Mouse (Mus musculus) monocyte, adult 5-6 weeks (primary cell): ENCODE data around the gene Olfr1532-ps1. TPM values are rescaled to one million over a fixed set of nuclear protein-coding genes. Genes with fewer than 3 reads are reported as not detected.
"Not testable (repeated sequence)": the region's sequence is repeated elsewhere in the genome, so short reads cannot be mapped to it uniquely, and the experiment has no call there.

Experiments
- ATAC-seq: fragments of 153-309, 156-312 bp; replicated peaks from 2 replicates; pipeline ENCODE4 v1.8.0; 2017; ENCODE audit warnings: mild to moderate bottlenecking; ENCODE audit not compliant: low TSS enrichment, insufficient number of reproducible peaks, severe bottlenecking, poor library complexity, low FRiP score
- total RNA-seq: library from RNA; stranded (forward); fragments of 200-1000, 200-491, 200-594 nt; gene quantifications from 3 replicates; pipeline ENCODE4 v1.2.3, GENCODE M21; 2017

Gene Olfr1532-ps1
- total RNA-seq = not detected in 3 replicates

DNA sequence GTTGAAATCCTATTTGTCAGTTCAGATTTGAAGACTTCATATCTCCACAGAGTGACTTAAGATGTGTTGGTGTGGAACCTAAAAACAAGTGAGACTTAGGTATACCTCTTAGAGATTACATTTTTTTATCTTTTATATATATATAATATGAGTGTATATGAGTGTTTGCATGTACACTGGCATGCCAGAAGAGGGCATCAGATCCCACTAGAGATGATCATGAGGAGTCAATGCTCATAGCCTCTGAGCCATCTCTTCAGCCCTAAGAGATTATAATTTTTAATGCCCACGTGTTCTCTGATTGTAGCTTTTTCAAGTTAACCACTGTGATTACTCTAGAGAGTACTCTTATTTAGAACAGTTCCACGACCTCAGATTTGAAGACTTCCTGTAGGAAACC is at the start of gene Olfr1532-ps1:
TSS of gene Olfr1532-ps1 (plus strand) at position 326 of the 400 bp plus-strand sequence.
- no peak for ATAC-seq

DNA sequence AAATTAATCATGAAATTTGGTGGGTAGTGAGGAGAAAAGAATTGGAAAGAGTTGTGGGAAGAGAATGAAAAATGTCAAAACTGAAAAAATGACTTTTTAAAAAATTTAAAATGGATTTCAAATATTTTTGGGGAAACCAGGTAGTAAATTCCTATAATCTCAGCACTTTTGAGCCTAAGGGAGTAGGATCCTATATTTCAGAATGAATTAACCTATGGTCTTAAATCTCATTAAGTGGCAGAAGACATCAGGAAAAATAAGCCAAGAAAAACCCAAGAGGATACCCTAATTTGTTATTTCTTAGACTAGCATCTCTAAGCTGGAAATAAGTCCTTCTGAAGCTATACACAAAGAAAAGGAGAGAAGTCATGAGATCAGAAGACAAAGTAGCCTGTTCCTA is 44.9 kb upstream of the Olfr1532-ps1 start, which contains the start of gene Olfr704:
TSS of gene Olfr704 (plus strand) at position 301 of the 400 bp plus-strand sequence.
- no peak for ATAC-seq

DNA sequence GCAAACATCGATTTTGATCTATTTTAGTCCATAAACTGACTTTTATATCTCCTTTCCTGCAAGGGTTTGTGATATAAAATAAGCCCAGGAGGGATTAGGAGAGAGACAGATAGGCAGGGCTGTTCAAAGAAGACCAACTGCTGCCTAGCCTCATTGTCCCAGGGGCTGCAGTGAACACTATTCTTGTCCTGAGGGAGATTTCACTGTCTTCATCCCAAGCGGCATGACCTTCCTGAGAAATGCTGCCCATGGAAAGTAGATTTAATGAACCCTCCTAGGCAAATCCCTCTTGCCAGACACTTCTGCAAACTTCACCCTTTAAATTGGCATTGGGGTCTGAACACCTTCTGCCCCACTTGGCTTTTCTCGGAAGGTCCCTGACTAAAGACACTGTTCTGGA is 31.0 kb upstream of the Olfr1532-ps1 start, which contains the start of gene Olfr705:
TSS of gene Olfr705 (minus strand) at position 101 of the 400 bp plus-strand sequence.
- no peak for ATAC-seq

DNA sequence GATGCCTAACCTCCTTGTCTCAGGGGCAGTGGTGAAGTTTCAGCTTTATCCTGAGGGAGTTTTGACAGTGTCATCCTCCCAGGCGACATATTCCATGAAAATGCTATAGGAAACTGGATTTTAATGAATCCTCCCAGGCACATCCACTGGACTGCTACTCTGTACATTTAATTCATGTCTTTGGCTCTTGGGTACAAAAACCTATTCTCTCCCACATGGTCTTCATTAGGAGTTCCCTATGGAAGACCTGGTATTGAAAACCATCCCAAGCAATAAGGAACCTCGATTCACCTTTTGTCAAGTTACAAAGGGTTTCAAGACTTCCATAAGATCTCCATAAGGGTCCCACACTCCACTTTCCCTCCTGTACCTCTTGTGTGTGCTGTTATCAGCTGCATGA is 19.7 kb upstream of the Olfr1532-ps1 start, which contains the start of gene Olfr706:
TSS of gene Olfr706 (minus strand) at position 101 of the 400 bp plus-strand sequence.
- ATAC-seq = no peak

DNA sequence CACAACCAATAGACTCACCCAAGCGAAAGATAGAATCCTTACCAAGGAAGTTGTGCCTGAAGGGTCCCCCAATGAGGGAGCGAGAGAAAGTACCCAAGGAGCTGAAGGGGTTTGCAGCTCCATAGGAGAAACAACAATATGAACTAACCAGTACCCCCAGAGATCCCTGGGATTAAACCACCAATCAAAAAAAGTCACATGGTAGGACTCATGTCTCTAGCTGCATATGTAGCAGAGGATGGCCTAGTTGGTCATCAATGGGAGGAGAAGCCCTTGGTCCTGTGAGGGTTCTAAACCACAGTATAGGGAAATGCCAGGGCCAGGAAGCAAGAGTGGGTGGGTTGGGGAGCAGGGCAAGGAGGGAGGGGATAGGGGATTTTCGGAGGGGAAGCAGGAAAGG is 6.7 kb upstream of the Olfr1532-ps1 start, which contains the start of gene Olfr707:
TSS of gene Olfr707 (minus strand) at position 101 of the 400 bp plus-strand sequence.
- not testable (repeated sequence) for ATAC-seq

DNA sequence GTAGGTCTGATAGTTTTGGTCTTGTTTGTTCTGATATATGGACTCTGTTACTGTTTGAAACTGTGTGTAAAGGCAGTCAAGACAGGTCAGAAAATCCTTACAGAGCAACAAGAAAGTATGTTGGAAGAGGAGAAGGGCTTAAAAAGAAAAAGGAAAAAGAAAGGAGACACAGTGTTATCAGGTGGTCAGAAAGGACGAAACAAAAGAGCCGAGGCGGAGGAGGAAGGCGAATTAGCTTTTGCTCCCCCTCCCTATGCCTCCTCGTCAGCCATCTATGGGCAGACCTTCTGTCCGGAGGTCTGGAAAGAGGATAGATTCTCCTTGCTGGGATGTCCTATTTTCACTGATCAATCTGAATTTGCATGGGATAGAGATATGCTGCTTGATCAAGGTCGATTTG is 13.2 kb downstream of the Olfr1532-ps1 start:
- not testable (repeated sequence) for ATAC-seq

DNA sequence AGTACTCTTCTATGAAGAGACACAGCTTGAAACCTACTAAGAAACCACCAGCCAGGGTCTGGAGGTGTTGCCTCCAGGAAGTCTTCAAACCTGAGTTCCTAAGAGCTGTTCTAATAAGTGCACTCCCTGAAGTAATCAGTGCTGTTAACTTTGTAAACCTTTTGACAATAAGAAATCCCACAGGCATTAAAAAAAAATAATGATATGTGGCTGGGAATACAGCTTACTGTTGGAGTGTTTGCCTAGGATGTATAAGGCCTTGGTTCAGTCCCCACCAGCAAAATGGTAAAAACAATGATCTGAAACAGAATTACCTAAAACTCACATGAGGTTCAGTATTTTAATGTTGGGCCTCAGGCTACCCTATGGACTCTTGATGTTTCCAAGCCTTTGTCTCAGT is 24.3 kb downstream of the Olfr1532-ps1 start, which contains the start of gene Olfr709-ps1:
TSS of gene Olfr709-ps1 (minus strand) at position 101 of the 400 bp plus-strand sequence.
- no peak for ATAC-seq

DNA sequence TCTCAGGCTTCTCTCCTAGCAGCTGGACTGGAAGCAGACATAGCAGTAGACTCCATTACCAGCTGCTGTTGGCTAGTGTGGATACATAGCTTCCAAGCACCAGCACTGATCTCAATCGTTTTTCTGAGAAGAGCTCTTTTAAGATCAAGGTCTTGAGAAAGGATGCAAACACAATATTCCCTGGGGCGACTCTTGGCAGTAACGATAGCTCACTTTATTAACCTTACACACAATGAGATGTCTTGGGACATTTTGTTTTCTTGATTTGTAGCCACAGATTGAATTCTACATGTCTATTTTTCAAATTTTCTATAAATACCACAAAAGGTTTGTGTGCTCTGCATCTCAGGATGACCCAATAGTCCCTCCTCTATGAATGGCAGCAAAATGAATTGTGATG is 40.4 kb downstream of the Olfr1532-ps1 start, which contains the start of gene Olfr710:
TSS of gene Olfr710 (minus strand) at position 101 of the 400 bp plus-strand sequence.
- ATAC-seq = no peak

DNA sequence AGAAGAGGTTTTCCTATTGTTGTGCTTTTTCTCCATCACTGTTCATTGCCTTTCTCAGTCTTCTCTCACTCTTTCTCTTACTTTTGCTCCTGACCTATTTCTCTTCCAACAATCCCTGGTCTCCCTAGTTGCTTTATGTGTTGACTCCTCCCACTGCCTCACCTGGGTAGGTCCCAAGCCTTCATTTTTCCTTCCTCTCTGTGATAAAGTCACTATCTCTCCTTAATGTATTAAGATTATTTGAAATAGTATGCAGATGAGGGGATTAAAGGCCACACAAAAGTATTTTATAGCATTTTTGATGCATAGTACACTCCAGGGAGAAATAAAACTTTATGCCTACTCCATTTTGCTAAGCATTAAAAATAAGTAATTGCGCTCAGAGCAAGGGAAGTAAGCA is 56.0 kb downstream of the Olfr1532-ps1 start, which contains the start of gene Olfr6:
TSS of gene Olfr6 (minus strand) at position 101 of the 400 bp plus-strand sequence.
- no peak for ATAC-seq

Other genes starting within 250 kb of the Olfr1532-ps1 start
- gene Olfr693, start 227.4 kb upstream of the Olfr1532-ps1 start, total RNA-seq = not detected in 3 replicates
- not detected in 3 replicates for gene Olfr694, start 216.2 kb upstream of the Olfr1532-ps1 start, total RNA-seq
- gene Olfr695, start 191.6 kb upstream of the Olfr1532-ps1 start, total RNA-seq = not detected in 3 replicates
- gene Olfr697, start 165.6 kb upstream of the Olfr1532-ps1 start, total RNA-seq = not detected in 3 replicates
- not detected in 3 replicates for gene Olfr698, start 152.6 kb upstream of the Olfr1532-ps1 start, total RNA-seq
- not detected in 3 replicates for gene Olfr699, start 114.8 kb upstream of the Olfr1532-ps1 start, total RNA-seq
- gene Olfr700, start 99.2 kb upstream of the Olfr1532-ps1 start, total RNA-seq = not detected in 3 replicates
- gene Olfr701, start 93.9 kb upstream of the Olfr1532-ps1 start, total RNA-seq = not detected in 3 replicates
- gene Olfr702, start 74.1 kb upstream of the Olfr1532-ps1 start, total RNA-seq = not detected in 3 replicates
- gene Olfr703, start 64.6 kb upstream of the Olfr1532-ps1 start, total RNA-seq = not detected in 3 replicates
- not detected in 3 replicates for gene Olfr704, start 44.8 kb upstream of the Olfr1532-ps1 start, total RNA-seq
- not detected in 3 replicates for gene Olfr705, start 31.1 kb upstream of the Olfr1532-ps1 start, total RNA-seq
- not detected in 3 replicates for gene Olfr706, start 19.8 kb upstream of the Olfr1532-ps1 start, total RNA-seq
- not detected in 3 replicates for gene Olfr707, start 6.8 kb upstream of the Olfr1532-ps1 start, total RNA-seq
- not detected in 3 replicates for gene Olfr709-ps1, start 24.2 kb downstream of the Olfr1532-ps1 start, total RNA-seq
- gene Olfr710, start 40.3 kb downstream of the Olfr1532-ps1 start, total RNA-seq = not detected in 3 replicates
- gene Olfr6, start 55.9 kb downstream of the Olfr1532-ps1 start, total RNA-seq = not detected in 3 replicates
- gene Olfr711, start 67.5 kb downstream of the Olfr1532-ps1 start, total RNA-seq = not detected in 3 replicates
- gene Olfr2, start 98.1 kb downstream of the Olfr1532-ps1 start, total RNA-seq = not detected in 3 replicates
- not detected in 3 replicates for gene Olfr713, start 123.2 kb downstream of the Olfr1532-ps1 start, total RNA-seq
- gene Olfr714, start 163.0 kb downstream of the Olfr1532-ps1 start, total RNA-seq = not detected in 3 replicates
- not detected in 3 replicates for gene Olfr17, start 185.2 kb downstream of the Olfr1532-ps1 start, total RNA-seq
- gene Olfr715b, start 202.4 kb downstream of the Olfr1532-ps1 start, total RNA-seq = not detected in 3 replicates
- gene Olfr715, start 223.1 kb downstream of the Olfr1532-ps1 start, total RNA-seq = not detected in 3 replicates
- not detected in 3 replicates for gene Olfr716, start 230.3 kb downstream of the Olfr1532-ps1 start, total RNA-seq